Mouse (Mus musculus): ENCODE results near the gene Gtf2i.
A peak's percentile ranks its signal among the peaks of the same experiment; 100 is the strongest.

Gene Gtf2i

DNA sequence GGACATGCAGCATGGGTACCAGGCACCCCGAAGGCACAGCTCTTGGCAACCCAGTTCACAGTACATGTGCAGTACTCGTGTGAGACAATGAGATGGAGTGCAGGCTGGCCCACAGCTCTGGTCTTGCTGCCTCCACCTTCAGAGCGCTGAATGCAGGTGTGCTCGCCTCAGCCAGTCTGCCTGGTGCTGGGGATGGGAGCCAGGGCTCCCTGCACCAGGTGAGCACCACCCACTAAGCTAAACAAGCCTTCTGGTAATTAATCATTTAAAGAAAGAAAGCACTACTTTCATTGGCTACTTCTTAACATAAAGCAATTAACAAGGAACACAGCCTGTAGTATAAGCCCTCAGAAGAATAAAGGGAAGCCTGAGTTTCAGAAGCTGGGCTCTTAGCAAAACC is 37.5 kb downstream of the Gtf2i start:
- DNase-seq (ENCODE audit: low spot score in 2 of 2), result no peak

DNA sequence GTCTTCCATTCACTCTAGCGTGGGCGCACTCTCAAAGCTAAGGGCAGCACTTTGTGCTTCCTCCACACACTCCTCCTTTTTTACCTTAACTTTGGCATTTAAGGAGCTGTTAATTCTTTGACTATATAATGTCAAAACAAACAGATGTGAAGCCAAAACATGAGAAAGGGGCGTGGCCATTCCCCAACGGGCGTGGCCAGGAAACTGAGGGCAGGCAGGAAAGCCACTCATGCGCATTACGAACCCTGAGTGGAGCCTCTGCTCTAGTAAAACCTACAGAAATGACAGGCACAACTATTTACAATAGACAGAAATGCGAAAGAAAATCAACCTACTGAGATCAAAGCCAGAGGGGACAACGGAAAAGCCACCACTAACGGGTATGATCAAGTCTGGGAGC is 39.0 kb downstream of the Gtf2i start:
- peak; percentile 33 to 51 for DNase-seq (ENCODE audit: low spot score in 2 of 2)

DNA sequence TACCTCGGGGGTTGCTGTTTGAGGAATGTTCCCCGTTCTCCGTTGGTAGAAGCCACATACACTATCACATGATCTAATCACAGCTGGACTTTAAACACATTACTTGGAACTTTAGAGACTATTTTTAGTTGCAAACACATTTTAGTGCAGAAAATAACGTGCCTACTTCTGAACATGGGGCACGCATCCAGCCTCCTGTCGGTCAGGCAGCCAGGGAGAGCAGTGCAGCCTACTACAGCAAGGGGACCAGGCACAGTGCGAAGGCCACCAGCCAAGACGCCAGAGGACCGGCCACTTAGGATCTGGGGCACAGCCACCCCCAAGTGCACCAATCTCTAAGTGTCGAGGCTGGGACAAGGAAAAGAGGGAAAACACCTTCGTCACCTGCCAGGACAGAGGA is 39.5 kb downstream of the Gtf2i start:
- no peak for DNase-seq (ENCODE audit: low spot score in 2 of 2)

DNA sequence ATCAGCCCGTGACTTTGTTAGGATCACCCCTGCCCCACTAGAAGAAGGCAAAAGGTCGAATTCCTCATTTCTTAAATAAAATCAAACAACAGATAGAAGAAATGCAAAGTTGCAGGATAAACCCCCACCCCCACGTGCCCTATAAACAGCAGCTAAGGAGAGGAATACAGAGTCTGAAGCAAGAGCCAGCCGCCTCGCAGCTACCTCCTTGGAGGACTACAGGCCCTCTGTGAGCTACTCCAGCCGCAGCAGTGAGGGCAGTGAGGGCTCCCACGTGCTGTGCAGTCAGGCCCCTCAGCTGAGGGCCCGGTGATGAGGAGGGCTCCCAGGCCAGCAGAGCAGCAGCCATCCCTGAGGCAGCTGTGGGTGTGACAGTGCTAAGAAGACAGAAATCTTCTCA is 40.8 kb downstream of the Gtf2i start:
- no peak for DNase-seq (ENCODE audit: low spot score in 2 of 2)

DNA sequence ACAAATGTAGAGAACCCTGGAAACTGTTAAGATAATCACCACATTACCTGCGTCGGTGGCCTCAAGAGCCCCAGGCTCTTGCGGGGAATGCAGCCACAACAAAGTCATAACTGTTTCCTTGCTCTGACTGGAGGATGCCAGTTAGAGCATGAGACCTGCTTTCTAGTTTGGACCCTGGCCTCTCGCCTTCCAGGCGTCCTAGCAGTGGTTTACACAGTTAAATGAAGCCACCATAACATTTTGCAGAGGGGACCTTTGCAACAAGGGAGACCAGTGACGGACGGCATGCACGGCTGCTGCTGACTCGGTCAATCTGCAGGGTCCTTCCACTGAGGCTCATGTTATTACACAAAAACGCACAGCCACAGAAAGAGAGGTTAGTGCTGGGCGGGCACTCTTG is 41.8 kb downstream of the Gtf2i start:
- DNase-seq (ENCODE audit: low spot score in 2 of 2), result no peak

DNA sequence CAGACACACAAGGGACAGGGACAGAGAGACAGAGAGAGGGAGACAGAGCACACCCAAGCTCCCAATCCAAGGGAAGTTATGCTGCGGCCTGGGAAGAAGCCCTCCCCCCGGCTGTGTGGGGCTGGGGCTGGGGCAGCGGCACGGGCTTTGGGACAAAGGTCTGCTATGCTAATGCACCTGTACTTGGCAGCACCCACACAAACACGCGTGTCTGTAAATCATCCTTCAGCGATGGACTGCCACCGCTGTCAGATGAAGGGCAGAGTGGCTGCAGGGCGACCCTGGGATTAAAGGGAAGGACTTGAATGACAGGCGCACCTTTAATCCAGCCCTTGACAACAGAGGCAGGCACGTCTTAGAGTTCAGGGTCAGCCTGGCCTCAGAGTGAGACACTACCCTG is 43.1 kb downstream of the Gtf2i start:
- DNase-seq (ENCODE audit: low spot score in 2 of 2), result no peak

DNA sequence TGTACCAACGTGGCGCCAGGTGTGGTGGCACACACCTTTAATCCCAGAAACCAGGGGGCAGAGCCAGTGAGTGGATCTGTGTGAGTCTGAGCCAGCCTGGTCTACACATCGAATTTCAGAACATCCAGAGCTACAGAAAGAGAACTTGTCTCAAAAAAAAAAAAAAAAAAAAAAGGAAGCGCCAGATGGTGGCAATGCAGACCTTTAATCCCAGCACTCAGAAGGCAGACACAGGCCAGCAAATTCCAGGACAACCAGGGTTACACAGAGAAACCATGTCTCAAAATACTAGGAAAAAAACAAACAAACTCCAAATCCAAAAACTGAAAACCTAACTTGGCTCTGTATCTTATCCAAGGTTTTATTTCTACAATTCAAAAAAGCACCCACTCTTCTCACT is 44.0 kb downstream of the Gtf2i start:
- no peak for DNase-seq (ENCODE audit: low spot score in 2 of 2)

DNA sequence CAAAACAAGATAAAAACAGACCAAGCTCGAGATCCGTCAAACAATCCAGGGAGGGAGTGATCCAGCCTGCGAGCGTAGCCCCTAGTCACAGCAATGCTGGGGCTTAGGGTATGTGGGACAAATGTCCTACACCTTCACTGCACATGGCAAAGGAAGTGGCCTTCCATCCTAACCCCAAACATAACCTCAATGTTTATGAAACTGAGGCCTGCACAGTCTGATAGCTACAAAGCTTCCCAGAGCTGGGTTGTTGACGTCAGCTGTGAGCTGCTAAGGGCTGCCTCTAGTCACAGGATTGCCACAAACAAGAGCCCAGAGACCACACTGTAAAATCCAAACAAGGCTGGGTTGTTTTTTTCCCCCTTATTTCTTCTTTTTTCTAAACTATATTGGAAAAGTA is 44.8 kb downstream of the Gtf2i start:
- DNase-seq (ENCODE audit: low spot score in 2 of 2), result no peak

DNA sequence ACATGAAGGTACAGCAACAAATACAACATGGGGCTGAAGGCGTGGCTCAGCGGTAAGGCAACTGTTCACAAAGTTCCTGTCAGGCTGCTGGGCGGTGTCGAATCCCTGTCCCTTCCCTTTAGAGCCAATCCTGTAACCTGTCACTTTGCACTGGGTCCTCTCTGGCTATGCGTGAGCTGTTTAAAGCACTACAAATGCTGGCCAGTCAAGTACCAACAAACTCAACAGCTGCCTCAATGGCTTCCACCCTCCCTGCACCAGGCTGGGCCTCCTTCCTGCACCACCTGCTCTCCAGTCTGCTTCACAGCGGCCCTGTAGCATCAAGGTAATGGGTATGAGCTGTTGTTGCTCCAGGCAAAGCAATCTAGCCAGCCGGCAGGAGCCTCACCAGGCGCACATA is 45.8 kb downstream of the Gtf2i start:
- no peak for DNase-seq (ENCODE audit: low spot score in 2 of 2)

DNA sequence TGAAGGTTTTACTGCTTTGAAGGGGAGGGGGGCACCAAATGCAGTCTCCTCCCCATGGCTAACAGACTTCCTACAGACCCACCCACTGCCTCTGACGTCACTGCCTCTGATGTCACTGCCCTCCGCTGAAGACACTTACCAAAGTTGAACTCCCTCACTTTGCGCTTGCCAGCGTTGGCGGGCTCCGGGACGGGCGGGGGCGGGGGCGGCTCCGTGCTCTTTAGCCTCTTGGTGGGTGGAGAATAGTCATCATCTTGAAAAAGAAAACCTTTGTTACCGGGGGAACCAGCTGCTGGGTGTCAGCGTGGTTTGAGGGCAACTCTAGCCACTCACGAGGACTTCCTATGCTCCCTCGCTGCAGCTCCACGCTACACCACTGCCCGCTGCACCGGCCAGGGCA is 48.2 kb downstream of the Gtf2i start:
- DNase-seq (ENCODE audit: low spot score in 2 of 2), result peak; percentile 51 to 64

DNA sequence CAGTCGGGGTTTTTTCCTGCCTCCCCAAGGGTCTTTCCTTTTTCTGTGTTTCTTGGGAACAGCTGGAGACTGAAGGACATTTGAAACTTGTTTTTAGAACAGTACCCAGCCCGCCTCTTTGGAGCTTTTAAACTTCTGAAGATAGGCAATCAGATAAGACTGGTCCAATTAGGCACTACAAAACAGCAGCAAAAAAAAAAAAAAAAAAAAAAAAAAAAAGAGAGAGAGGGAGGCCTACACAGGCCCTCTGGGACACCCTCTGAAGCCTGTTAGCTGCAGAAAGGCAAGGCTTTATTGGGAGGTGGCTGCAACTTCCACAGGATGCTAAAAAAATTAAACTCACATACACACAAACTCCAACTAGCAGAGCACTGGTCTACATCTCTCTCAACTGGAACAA is 48.7 kb downstream of the Gtf2i start:
- no peak for DNase-seq (ENCODE audit: low spot score in 2 of 2)

DNA sequence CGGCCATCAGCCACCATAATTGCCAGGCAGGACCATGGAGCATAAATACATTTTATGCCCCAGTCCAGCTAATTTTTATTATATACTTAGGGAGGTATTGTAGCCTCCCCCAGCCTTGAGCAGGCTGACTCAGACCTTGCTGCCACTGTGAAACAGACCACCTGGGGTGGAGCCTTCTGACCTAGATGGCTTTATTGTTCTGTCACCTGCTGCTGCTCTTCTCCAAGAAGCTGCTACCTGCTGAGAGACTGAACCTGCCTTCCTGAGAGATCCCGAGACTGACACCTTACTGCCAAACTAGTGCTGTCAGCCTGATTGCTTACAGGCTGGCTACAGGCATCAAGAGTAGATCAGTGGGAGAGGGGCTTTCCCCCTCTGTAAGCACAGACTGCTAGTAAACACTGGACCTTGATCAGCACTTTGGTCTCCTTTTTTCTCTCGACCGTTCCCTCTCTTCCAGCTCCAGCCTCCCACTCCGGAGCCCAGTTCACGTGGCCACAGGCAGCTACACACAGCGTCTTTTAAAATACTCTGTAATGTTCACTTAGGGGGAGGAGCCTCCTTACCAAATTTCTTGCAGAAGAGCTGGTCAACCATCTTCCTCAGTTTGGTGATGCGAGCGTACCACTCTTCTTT is 54.4 kb downstream of the Gtf2i start:
- DNase-seq (ENCODE audit: low spot score in 2 of 2), result no peak

DNA sequence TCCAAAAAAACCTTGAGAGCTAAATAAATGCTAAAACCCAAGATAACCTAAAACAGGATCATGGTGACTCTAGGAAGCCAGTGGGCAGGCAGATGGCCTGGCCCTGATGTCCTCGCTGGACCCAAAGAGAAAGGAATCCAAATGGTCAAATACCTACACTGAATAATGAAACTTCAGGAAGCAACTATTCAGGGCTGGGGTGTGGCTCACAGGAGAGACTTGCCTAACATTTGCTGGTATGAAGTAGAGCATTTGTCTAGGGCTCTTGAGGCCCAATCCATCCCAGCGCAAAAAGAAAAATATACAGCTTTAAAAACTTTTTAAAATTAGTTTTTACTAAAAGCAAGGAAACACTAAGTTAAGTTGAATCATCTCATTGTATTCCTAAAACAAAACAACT is 55.6 kb downstream of the Gtf2i start:
- no peak for DNase-seq (ENCODE audit: low spot score in 2 of 2)

DNA sequence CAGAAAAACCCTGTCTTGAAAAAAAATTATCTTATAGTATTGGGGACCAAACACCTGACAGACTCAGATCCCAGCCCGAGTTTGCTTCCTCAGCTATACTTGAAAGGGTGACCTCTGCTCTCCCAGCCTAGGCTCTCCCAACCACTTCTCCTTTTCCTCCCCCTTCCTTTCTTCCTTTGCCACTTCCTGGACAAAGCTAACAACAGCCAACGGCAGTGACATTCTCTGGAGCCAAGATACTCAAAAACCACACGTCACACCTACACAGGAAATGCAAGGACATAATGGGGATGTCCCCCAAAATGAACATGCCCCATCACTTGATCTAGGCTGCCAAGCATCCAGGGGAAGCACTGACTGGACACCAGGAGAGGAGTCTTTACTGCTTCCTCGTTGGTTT is 56.2 kb downstream of the Gtf2i start:
- no peak for DNase-seq (ENCODE audit: low spot score in 2 of 2)

DNA sequence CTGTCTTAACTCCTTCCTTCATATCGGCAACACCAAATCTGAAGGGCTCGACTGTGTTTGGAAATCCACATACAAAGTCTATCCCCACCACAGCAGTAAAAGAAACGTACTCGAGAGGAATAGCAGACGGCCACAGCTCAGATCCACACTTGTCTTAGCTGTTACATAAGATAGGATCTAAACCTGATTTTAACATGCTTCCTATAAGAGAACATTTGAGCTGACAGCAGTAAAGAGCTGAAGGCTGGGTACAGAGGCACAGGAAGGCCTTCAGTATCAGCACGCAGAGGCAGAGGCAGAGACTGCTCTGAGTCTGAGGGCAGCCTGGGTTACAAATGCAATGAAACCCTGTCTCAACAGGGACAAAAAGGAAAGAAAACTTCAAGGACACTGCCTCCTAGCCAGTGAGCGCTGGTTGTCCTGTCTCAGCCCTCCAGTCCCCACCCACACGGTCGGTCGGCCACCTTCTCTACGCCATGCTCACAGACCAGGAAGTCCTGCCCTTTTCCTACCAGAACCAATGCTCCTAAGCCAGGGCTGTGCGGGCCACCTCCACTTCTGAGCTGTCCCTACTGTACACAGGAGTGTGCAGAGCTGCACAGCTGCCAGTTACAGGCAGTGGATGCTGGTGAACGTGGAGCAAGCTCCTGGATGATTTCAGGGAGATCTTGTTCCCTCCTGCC is 57.1 kb downstream of the Gtf2i start:
- no peak for DNase-seq (ENCODE audit: low spot score in 2 of 2)

DNA sequence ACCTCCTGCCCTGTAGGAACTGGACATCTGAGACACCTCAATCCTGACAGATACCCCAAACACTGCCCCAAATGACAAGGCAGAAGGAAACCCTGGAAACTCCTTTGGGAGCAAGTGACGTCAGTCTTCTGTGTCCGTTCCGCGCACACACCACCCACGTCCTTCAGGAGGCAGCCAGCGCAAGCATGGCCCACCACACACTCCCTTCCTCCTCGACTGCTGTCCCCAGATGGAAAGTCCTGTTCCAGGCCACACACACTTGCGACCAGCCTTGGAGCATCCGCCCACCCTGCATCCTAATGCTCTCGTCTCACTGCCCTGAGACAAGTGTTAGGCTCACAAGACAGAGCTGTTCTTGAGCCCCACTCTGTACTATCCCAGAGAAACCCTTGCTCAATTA is 59.3 kb downstream of the Gtf2i start:
- DNase-seq (ENCODE audit: low spot score in 2 of 2), result no peak

DNA sequence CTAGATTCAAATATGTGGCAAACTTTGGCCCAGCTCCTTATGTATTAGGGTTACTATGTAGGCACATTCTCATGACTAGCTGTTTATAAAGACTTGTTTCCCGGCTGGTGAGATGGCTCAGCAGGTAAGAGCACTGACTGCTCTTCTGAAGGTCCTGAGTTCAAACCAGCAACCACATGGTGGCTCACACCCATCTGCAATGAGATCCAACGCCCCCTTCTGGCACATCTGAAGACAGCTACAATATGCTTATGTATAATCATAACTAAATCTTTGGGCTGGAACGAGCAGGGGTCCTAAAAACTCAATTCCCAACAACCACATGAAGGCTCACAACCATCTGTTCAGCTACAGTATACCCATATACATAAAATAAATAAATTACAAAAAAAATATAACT is 60.8 kb downstream of the Gtf2i start:
- DNase-seq (ENCODE audit: low spot score in 2 of 2), result no peak

DNA sequence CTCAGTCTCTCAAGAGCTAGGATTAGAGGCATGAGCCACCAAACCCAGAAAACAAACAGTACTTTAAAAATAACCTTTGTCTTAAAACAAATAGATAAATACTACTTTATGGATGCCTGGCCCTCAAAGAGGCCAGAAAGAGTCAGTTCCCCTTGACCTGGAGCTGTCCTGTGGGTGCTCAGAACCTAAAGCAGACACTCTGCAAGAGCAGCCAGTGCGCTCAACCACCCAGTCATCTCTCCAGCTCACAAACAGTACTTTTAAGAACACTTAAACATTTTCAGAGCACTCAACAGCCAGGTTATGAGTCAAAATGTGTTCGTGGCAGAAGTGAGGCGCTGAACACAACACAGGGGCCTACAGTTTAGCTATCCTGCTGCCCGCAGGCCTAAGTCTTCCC is 63.5 kb downstream of the Gtf2i start:
- no peak for DNase-seq (ENCODE audit: low spot score in 2 of 2)

DNA sequence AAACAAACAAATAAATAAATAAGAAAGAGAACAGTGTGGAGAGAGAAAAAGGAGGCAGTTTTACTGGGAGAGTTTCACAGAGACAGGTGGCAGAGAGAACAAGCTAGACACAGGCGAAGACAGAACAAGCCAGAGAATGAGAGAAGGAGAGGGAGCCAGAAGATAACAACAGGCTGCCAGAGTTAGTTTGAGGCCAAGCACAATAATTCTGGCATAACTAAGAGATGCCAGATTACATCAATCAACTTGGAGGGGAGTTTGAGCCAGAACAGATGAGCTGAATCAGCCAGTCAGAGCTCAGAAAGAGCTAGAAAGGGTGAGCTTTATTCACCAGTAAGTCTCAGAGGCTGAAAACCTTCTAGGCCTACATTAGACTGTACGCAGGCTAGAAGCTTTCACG is 64.0 kb downstream of the Gtf2i start:
- DNase-seq (ENCODE audit: low spot score in 2 of 2), result no peak

DNA sequence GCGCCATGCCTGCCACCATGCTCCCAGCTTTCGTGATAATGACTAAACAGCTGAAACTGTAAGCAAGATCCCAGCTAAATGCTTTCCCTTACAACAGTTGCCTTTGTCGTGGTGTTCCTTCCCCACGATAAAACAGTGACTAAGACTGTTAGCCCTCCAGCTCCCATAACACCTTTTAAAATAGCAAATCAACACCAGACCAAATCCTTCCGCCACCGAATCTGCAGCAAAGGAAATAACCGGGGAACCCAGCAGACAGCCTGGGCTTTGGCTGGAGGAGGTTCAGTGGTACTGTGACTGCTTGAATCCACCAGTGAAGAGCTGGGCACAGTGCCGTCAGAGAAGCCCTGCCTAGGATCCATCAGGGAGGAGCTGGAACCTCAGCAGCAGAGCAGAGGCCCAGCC is 65.3 kb downstream of the Gtf2i start:
- no peak for DNase-seq (ENCODE audit: low spot score in 2 of 2)

DNA sequence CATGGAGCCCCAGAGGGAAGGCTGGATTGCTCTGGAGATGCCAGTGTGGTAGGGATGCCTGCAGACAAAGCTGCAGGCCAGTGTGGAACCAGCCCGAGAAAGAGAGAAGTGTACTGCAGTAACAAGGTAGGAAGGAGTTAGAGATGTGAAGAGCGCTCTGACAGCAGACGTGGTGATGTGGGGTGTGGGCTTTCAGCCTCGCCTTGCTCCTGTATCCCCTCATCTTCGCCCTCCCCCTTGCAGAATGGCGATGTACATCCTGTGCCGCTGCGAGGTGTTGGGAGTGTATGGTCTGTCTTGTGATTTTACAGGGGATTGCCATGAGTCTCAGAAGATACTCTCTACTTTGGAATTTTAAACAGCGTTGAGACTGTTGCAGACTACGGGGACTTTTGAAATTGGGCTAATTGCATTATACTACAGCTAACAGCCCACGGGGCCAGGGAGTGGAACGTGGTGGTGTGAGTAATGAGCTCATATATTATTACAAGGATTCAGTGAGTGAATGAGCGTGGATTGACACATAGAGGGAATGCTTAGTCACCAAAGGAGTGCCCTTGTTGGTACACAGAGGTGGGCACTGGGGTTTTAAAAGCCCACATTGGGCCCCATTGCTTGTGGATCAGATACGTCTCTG is 65.8 kb downstream of the Gtf2i start:
- no peak for DNase-seq (ENCODE audit: low spot score in 2 of 2)

DNA sequence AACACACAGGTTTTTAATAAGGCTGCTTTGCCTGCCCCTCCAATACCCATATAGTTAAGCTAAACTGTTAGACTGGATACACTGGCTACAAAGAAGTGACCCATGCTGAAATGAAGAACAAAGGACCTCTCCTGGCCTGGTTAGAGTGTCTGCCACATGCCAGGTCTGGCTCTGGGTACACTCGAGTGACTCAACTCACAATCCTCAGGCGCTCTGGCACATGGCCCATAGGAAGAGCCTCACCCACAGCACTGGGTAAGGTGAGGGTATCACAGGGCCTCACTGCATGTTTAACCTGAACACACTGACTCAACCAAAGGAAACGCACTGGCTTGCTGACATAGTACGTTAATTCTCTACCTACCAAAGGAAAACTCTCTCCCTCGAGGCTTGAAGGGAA is 68.4 kb downstream of the Gtf2i start:
- no peak for DNase-seq (ENCODE audit: low spot score in 2 of 2)

DNA sequence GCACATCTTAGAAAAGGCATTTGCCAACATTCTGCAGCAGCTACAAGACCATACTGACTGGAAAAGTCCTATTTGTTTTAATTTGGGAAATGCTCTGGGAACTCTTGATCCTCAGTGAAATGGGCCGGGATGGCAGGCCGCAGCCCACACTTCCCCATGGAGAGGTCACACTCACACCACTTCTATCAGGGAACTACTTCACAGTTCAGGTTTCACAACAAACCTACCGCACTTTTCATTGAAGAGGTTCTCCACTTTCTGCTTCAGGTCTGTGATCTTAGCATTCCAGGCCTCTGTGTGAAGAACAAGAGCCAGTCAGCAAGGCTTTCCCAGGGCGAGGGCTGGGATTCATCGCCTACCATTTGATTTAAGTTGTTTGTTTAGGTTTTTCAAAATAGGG is 69.7 kb downstream of the Gtf2i start:
- DNase-seq (ENCODE audit: low spot score in 2 of 2), result no peak
